Mouse (Mus musculus) heart, adult 2 months (tissue): ENCODE data around the gene Sacm1l.
A peak's percentile ranks its signal among the peaks of the same experiment; 100 is the strongest.

Source experiments
- CTCF ChIP-seq: fragments of 200-600 bp; IDR thresholded peaks from 2 replicates; pipeline ENCODE4 v1.8.1; 2022; ENCODE audit warnings: antibody characterized with exemption, mild to moderate bottlenecking, moderate library complexity
- EP300 ChIP-seq: fragments of 200-500 bp; IDR thresholded peaks from 2 replicates; pipeline ENCODE4 v1.6.1; 2011; ENCODE audit warnings: low read depth, low read length, control low read depth; ENCODE audit not compliant: insufficient read depth
- POLR2A ChIP-seq: fragments of 200-500 bp; IDR thresholded peaks from 2 replicates; pipeline ENCODE4 v1.6.1; 2011; ENCODE audit warnings: mild to moderate bottlenecking, low read depth, low read length, control low read depth; ENCODE audit not compliant: insufficient read depth

DNA sequence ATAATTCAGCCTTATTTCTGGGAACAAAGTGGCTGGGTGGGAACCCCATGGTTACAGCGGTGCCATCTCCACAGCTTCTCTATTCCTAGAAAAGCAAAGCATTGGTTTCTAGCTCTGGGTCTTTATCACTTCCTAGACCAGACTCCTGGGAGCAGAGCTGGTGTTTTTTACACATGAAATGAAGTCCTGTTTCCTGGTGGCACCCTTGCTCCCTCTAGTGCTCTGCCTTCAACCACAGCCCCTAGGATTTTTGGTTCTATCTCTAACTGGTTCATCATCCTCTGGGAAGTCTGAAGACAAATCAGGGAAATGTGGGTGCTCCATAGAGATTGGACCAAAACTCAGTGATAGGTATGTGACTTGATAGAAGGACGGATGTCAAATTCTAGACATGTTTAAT is 22.2 kb upstream of the Sacm1l start:
- TF ChIP-seq CTCF = peak; percentile 68
- TF ChIP-seq POLR2A = no peak
- TF ChIP-seq EP300 = no peak
